Mouse (Mus musculus) heart, embryonic 12.5 days (tissue): ENCODE data around the gene Rft1. TPM values are rescaled to one million over a fixed set of nuclear protein-coding genes. Genes with fewer than 3 reads are reported as not detected.

Experiments used
- ATAC-seq: fragments of 200-750 bp; cut with Nextera tagmentation; 2 replicates; pipeline ENCODE4 v1.8.0; 2017; ENCODE audit warnings: moderate TSS enrichment, moderate library complexity; ENCODE audit not compliant: insufficient number of reproducible peaks, low FRiP score
- H3K27ac ChIP-seq: fragments of 300-500 bp; sonication (generic); 2 replicates; pipeline ENCODE4 v1.5.1; 2016; ENCODE audit warnings: mild to moderate bottlenecking, moderate library complexity; ENCODE audit not compliant: poor library complexity, severe bottlenecking
- H3K27me3 ChIP-seq: fragments of 300-500 bp; sonication (generic); replicated peaks from 2 replicates; pipeline ENCODE4 v1.6.1; 2016; ENCODE audit warnings: mild to moderate bottlenecking, moderate library complexity
- H3K36me3 ChIP-seq: fragments of 300-500 bp; sonication (generic); 2 replicates; pipeline ENCODE4 v1.6.1; 2016; ENCODE audit warnings: mild to moderate bottlenecking, moderate library complexity
- H3K4me1 ChIP-seq: fragments of 300-500 bp; sonication (generic); replicated peaks from 2 replicates; pipeline ENCODE4 v1.6.1; 2016; ENCODE audit warnings: mild to moderate bottlenecking
- H3K4me2 ChIP-seq: fragments of 300-500 bp; sonication (generic); 2 replicates; pipeline ENCODE4 v1.6.1; 2016; ENCODE audit warnings: mild to moderate bottlenecking, moderate library complexity
- H3K4me3 ChIP-seq: fragments of 300-500 bp; sonication (generic); 2 replicates; pipeline ENCODE4 v1.5.1; 2016; ENCODE audit warnings: mild to moderate bottlenecking
- H3K9ac ChIP-seq: fragments of 300-500 bp; sonication (generic); 2 replicates; pipeline ENCODE4 v1.6.1; 2016; ENCODE audit warnings: mild to moderate bottlenecking, moderate library complexity
- H3K9me3 ChIP-seq: fragments of 300-500 bp; sonication (generic); replicated peaks from 2 replicates; pipeline ENCODE4 v1.6.1; 2016; ENCODE audit warnings: mild to moderate bottlenecking, moderate library complexity
- WGBS: fragments of 180-500 bp; shearing (Covaris S2); methylation state at CpG from one replicate; pipeline ENCODE4 v1.1.7; 2016; 5-methylcytosine and 5-hydroxymethylcytosine counted together
- polyA plus RNA-seq: library from polyadenylated mRNA; unstranded; fragments of >200 nt; fragmentation: Nextera tagmentation; extraction: Ambion mirVana; gene quantifications from 2 replicates; pipeline ENCODE4 v1.2.1, GENCODE M21; 2016

Gene Rft1
- 12.1 and 12.3 TPM in 2 replicates for polyA plus RNA-seq

GRCm38 (mm10) chr14:30653943-30654659, at the start of gene Rft1:
Gene Rft1, plus strand, starts transcription at chr14:30654360.
- ATAC-seq: peak; percentile 93
- WGBS: 2% methylated on average over 38 of the region's 38 CpGs
- peak within 1 kb of the TSS; percentile 83 for H3K4me3 ChIP-seq

GRCm38 (mm10) chr14:30606817-30607216, 47.3 kb upstream of the Rft1 start:
- peaks cover 35% of the 10 kb centered on the region for H3K36me3 ChIP-seq
- no peak for ATAC-seq

More at GRCm38 (mm10) chr14:30653943-30654659, at the start of gene Rft1:
- Histone ChIP-seq H3K9me3 (no peaks in the 10 kb centered on the region), H3K9ac (peak within 1 kb of the TSS; percentile 94), H3K36me3 (peaks cover 7% of the 10 kb centered on the region), H3K27ac (peak within 1 kb of the TSS; percentile 74), H3K4me2 (peak within 1 kb of the TSS; percentile 77), H3K27me3 (no peaks in the 10 kb centered on the region), H3K4me1 (peaks cover 11% of the 10 kb centered on the region)

DNA sequence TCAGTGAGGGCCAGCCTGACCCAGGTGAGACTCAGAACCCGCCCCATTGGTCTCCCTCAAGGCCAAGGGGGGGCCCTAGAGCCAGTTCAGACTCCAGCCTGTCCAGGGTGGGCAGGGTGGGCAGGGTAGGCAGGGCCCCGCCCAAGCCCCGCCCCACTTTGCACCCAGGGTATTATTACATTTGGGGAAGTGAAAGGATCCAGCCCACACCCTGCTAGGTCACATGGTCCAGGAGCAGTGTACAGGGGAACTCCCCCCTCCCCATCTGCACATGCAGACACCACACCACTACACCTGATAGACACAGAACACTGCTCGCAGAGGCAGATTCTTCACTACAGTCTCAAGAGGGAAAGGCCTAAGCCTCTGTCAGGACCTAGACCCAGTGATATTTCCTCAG, 46.5 kb upstream of the Rft1 start:
- Histone ChIP-seq H3K9me3 (no peaks in the 10 kb centered on the region), H3K4me1 (peaks cover 22% of the 10 kb centered on the region), H3K4me3 (no peak overlapping the region), H3K4me2 (no peak overlapping the region), H3K27ac (no peak overlapping the region), H3K27me3 (no peaks in the 10 kb centered on the region), H3K9ac (no peak overlapping the region), H3K36me3 (peaks cover 26% of the 10 kb centered on the region)
- WGBS: 69% methylated on average over 4 of the region's 4 CpGs
- no peak for ATAC-seq

More at GRCm38 (mm10) chr14:30606817-30607216, 47.3 kb upstream of the Rft1 start:
- Histone ChIP-seq H3K4me1 (peaks cover 19% of the 10 kb centered on the region), H3K4me2 (no peak overlapping the region), H3K9me3 (no peaks in the 10 kb centered on the region), H3K4me3 (no peak overlapping the region), H3K9ac (no peak overlapping the region), H3K27me3 (no peaks in the 10 kb centered on the region), H3K27ac (no peak overlapping the region)
- WGBS: 92% methylated on average over 5 of the region's 5 CpGs

- 89% methylated on average over 6 of the region's 6 CpGs for WGBS
- Histone ChIP-seq H3K4me2 (no peak overlapping the region), H3K27ac (no peak overlapping the region), H3K36me3 (peaks cover 25% of the 10 kb centered on the region), H3K27me3 (no peaks in the 10 kb centered on the region), H3K4me3 (no peak overlapping the region), H3K4me1 (peaks cover 24% of the 10 kb centered on the region), H3K9me3 (no peaks in the 10 kb centered on the region), H3K9ac (no peak overlapping the region)
- ATAC-seq: no peak
Measured at GRCm38 (mm10) chr14:30608176-30608575, 46.0 kb upstream of the Rft1 start.

- peaks cover 19% of the 10 kb centered on the region for H3K36me3 ChIP-seq
- H3K9ac ChIP-seq: no peak overlapping the region
- no peaks in the 10 kb centered on the region for H3K27me3 ChIP-seq
- no peak overlapping the region for H3K4me3 ChIP-seq
- no peak overlapping the region for H3K27ac ChIP-seq
- no peaks in the 10 kb centered on the region for H3K9me3 ChIP-seq
- H3K4me2 ChIP-seq: no peak overlapping the region
- WGBS: 86% methylated on average over 3 of the region's 3 CpGs
- no peak for ATAC-seq
- peaks cover 24% of the 10 kb centered on the region for H3K4me1 ChIP-seq
Measured at GRCm38 (mm10) chr14:30609499-30609898, 44.7 kb upstream of the Rft1 start.

DNA sequence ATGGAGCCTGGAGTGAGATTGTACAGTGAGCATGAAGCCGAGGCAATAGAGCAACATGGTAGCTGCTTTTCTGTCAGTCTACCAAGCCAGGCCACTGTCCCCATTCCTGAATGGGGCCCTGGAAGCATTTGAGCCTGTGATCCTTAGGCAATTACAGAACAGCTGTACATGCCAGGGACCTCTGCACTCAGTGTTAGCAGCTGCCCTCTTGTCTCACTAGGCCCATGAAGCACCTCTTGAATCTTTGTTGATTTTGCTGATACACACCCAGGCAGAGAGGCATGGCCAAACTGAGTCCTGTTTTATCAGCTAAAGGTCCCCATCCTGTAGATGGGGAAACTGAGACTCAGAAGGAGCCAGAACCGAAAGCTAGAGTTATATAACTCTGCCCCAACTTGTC, 43.9 kb upstream of the Rft1 start:
- no peak overlapping the region for H3K4me2 ChIP-seq
- no peak overlapping the region for H3K9ac ChIP-seq
- no peak overlapping the region for H3K27ac ChIP-seq
- WGBS: 75% methylated on average over 2 of the region's 2 CpGs
- H3K4me3 ChIP-seq: no peak overlapping the region
- no peaks in the 10 kb centered on the region for H3K9me3 ChIP-seq
- H3K4me1 ChIP-seq: peaks cover 27% of the 10 kb centered on the region
- peaks cover 19% of the 10 kb centered on the region for H3K36me3 ChIP-seq
- no peaks in the 10 kb centered on the region for H3K27me3 ChIP-seq
- no peak for ATAC-seq

- 68% methylated on average over 3 of the region's 3 CpGs for WGBS
- Histone ChIP-seq H3K27me3 (no peaks in the 10 kb centered on the region), H3K4me3 (no peak overlapping the region), H3K4me2 (no peak overlapping the region), H3K9ac (no peak overlapping the region), H3K36me3 (peaks cover 16% of the 10 kb centered on the region), H3K27ac (no peak overlapping the region), H3K9me3 (no peaks in the 10 kb centered on the region), H3K4me1 (peaks cover 27% of the 10 kb centered on the region)
- no peak for ATAC-seq
Measured at GRCm38 (mm10) chr14:30610940-30611339, 43.2 kb upstream of the Rft1 start.

DNA sequence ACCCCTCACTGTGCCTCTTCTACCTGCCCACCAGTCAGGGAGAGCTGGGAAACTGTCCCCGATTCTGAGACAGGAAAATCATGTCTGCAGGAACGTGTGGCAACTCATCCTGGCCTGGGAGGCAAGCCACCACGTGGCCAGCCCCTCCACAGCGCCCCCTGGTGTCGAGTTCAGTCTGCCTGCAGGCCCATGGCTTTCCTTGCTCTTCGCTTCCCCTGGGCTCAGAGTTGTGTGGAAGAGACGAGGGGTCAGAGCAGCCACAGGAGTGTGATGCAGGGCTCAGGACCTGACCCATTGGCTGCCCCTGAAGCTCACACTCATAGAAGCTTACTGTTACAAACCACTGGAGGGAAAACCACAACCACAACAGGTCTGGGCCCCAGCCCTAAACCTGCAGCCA, 41.6 kb upstream of the Rft1 start:
- WGBS: 19% methylated on average over 7 of the region's 7 CpGs
- ATAC-seq: 0 out of 2 replicates have a peak, but pooled peaks have one; percentile 20
- no peak overlapping the region for H3K4me3 ChIP-seq

GRCm38 (mm10) chr14:30612962-30613715, 41.0 kb upstream of the Rft1 start:
- no peak overlapping the region for H3K4me3 ChIP-seq
- ATAC-seq: no peak
- WGBS: 79% methylated on average over 2 of the region's 2 CpGs
- no peaks in the 10 kb centered on the region for H3K9me3 ChIP-seq
- H3K36me3 ChIP-seq: peaks cover 6% of the 10 kb centered on the region
- peaks cover 27% of the 10 kb centered on the region for H3K4me1 ChIP-seq
- H3K27me3 ChIP-seq: no peaks in the 10 kb centered on the region
- no peak overlapping the region for H3K9ac ChIP-seq
- no peak overlapping the region for H3K4me2 ChIP-seq
- no peak overlapping the region for H3K27ac ChIP-seq

More for the DNA sequence above, 41.6 kb upstream of the Rft1 start:
- Histone ChIP-seq H3K27me3 (no peaks in the 10 kb centered on the region), H3K9ac (no peak overlapping the region), H3K27ac (no peak overlapping the region), H3K9me3 (no peaks in the 10 kb centered on the region), H3K4me1 (peaks cover 27% of the 10 kb centered on the region), H3K4me2 (no peak overlapping the region), H3K36me3 (peaks cover 7% of the 10 kb centered on the region)

DNA sequence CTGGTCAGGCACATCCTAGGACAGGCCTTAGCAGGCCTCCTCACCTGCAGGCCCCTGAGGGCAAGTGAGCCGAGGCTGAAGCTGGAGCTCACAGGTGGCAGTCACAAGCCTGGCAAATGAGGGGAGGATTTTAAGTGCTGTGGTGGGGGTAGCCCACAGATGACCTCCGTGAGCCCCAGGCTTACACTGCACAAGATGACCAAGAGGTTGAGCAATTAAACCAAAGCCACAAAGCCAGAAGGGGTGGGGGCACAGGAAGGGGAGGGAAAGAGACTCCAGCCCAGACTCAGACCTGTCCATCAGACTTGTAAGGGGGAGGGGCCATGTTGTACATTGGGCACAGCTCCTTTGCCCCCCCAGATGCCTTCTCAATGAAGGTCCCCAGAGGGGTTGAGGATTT, 37.4 kb upstream of the Rft1 start:
- H3K36me3 ChIP-seq: no peaks in the 10 kb centered on the region
- no peak overlapping the region for H3K4me2 ChIP-seq
- no peak overlapping the region for H3K9ac ChIP-seq
- H3K27ac ChIP-seq: no peak overlapping the region
- H3K4me3 ChIP-seq: no peak overlapping the region
- H3K4me1 ChIP-seq: peaks cover 26% of the 10 kb centered on the region
- no peak for ATAC-seq
- H3K27me3 ChIP-seq: no peaks in the 10 kb centered on the region
- 72% methylated on average over 2 of the region's 2 CpGs for WGBS
- no peaks in the 10 kb centered on the region for H3K9me3 ChIP-seq

DNA sequence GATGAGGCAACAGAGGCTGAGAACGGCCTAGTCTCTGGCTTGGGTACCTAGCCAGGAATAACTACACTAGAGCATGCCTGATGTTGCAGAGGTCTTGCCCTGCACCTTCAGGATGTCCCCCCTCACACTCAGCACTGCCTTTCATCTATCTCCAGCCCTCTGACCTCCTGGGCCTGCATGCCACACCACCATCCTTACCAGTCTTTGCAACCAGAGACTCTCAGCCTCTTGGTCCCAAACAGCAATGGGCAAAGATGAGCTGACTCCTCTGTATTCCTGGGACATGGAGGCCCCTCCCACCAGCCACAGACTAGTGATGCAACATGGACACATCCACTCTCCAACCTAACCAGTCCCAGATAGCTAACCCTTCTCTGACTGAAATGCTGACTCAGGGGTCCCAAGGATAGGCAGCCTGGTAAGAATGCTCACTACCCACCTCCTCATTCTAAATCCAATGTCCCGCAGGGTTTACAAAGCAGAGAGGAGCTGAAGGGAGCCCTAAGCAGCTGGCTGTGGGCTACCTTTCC, 35.3 kb upstream of the Rft1 start:
- H3K36me3 ChIP-seq: no peaks in the 10 kb centered on the region
- no peak overlapping the region for H3K4me3 ChIP-seq
- peaks cover 22% of the 10 kb centered on the region for H3K4me1 ChIP-seq
- no peaks in the 10 kb centered on the region for H3K9me3 ChIP-seq
- 95% methylated on average over 2 of the region's 2 CpGs for WGBS
- no peak overlapping the region for H3K4me2 ChIP-seq
- H3K27ac ChIP-seq: no peak overlapping the region
- ATAC-seq: no peak
- H3K9ac ChIP-seq: no peak overlapping the region
- H3K27me3 ChIP-seq: no peaks in the 10 kb centered on the region
